Mouse (Mus musculus) adrenal gland, postnatal 25 days (tissue): ENCODE measurements around the gene Scel. TPM values are rescaled to one million over a fixed set of nuclear protein-coding genes. Genes with fewer than 3 reads are reported as not detected.
A peak's percentile ranks its signal among the peaks of the same experiment; 100 is the strongest.

Source experiments
- DNase-seq: peaks from one replicate; pipeline ENCODE4 v3.0.0; 2021; ENCODE audit warnings: mixed read lengths
- total RNA-seq: library from RNA; stranded (reverse); gene quantifications from 2 replicates; pipeline ENCODE4 v1.2.3, GENCODE M21; 2021

The Scel gene
- total RNA-seq, 1 experiment from 2014 or later, result 0.12 TPM

DNA sequence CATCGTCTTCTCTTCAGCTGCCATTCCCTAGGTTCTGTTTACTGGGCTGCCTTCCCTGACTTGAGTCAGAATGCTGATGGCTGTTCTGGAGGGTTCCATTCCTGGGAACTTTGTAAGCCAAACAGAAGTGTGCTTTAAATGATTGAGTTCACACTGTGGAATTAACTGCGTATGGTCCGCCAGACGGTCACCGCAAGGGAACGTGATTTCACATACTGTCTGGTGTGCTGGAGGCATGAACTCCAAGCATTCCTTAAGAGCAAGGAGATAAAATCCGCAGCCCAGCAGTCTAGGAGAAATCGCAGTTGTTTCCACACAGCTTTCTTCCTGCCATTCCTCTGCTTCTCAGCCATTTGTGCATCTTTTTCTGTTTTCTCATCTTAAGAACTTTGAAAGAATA, 2.3 kb downstream of the Scel start:
- no peak for DNase-seq

DNA sequence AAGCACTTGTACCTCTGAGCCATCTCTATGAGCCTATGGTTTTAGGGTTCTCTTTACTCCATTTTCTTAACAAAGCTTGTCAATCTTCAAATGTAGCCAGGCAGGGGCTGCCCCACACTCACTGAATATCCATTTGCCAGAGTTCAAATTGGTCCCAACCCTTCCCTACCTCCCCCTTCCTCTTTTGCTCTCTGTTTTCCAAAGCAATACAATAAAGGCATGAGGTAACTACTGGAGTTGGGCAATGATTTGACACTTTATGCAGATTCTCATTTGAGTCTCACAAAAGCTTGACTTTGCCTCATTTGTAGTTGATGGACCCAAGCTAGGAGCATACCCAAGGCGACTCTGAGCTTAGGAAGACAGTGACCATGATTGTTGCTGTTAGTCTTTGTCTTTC, 13.1 kb downstream of the Scel start:
- DNase-seq, result no peak

GRCm38 (mm10) chr14:103529733-103530367, 16.7 kb downstream of the Scel start:
- no peak for DNase-seq

DNA sequence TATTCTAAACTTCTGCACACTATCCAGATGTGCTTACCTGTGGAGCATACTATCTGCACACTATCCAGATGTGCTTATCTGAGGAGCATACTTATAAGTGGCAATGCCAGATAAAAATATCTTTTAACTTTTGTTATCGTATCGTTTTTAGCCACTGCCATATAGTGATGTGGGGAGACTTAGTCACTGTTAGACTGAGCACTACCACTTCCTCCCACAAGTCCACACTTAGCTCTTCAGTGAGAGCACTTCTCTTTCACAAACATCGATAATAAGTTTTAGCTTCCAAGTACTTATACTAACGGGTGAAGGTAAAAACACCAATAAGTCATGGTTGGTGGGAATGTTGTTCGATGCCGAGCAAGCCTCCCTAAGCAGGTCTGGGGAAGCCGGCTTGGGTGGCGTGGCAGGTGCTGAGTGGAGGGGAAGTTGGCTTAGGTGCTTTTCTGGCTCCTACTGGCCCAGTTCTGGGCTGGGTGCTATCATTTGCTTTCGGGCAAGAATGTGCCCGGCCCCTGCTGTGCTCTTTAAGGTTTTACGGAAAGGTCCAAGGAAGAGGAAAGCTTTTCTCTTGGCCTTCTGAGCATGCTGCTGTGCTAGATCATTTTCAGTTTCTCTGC, 18.7 kb downstream of the Scel start:
- no peak for DNase-seq

DNA sequence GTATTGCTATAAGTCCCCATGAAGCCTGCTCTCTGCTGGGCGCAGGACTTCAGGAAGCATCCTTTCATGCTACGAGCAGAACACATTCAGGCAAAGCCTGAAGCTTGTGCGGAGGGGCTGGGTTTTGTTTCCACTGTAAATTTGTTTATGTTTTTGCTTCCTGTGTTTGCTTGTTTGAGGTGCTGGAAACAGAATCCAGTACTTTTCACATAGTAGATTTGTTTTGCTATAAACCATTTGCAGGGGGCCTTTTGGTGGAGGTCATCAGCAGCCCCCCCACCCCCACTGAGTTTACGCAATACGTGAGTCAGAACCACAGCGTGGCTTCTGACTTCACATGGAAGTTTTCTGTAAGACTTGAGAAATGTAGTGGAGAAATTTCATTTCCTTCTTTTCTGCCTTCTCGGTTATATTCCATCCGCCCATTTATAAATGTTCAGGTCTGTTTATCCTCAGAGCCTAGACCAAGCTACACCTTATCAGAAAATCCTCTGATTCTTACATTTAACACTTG, 22.4 kb downstream of the Scel start:
- no peak for DNase-seq

DNA sequence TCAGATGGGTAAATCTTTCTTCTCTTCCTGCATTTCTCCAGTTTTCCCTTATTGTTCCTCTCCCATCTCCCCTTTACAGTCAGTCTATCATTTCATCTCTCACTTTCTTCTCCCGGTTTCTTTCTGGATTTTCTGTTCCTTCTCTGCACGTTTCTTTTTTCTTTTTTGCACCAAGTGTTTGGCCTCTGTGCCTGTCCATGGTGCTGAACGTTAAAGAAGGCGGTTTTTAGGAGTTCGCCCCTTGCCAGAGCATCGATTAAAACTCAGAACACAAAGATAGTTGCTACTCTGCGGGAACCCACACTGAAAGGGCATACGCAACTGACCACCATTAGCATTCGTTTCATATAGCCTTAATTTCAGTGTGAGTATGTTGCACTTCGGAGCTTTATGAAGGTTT, 23.2 kb downstream of the Scel start:
- DNase-seq, result no peak

- DNase-seq, result peak; percentile 40
These were observed 24.4 kb downstream of the Scel start for GRCm38 (mm10) chr14:103537355-103538056.

DNA sequence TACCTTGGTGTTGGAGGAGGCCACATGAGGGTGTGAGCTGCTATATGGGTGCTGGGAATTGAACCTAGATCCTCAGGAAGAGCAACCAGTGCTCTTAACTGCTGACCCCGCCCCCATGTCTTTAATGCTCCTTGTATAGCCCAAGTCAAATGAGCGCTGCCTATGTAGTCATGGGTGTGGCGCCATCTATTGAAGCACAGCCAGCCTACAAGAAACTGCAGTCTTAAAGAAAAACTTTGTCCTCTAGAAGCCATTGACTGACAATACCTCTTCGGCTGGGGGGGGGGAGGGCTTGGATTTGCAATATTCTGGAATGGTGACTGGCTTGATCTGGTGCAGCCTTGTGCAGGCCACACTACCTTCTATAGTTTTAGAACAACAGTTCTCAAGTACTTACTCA, 26.7 kb downstream of the Scel start:
- DNase-seq, result no peak

DNA sequence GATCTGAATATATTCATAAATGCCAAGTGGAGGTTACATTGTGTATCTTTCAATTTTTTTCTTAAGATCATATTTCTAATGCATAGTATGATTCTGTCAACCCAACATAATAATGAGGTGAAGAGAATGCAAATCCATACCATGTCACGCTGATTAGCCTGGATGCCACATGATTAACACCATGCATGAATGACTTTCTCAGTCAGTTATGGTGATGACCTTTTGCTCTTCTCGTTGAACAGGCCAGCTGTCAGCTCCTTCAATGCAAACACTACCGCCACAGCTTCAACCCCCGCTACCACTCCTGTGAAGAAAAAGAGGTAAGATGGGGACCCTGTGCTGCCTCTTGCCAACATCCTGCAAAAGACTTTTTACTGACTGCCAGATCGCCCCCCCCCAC, 28.5 kb downstream of the Scel start:
- DNase-seq, result no peak

- no peak for DNase-seq
These were observed 30.4 kb downstream of the Scel start for GRCm38 (mm10) chr14:103543304-103544079.

DNA sequence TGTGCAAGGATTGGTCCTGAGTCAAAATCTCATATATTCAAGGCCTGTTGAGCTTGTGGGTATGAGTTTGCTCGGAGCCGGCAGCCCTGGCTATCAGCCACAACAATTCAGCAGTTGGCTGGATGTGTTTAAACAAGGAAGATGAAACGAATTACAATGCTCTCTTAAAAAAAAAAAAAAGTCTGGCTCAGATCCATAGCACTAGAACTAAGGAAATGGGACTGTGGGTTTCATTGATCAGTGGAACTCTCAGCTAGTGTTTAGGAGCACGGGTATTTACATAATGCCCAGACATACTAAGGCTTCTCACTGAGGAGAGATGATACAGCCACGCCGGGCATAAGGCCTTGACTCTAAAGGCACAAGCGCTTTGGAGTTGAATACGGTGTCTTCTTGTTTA, 32.6 kb downstream of the Scel start:
- DNase-seq, result peak; percentile 15

- no peak for DNase-seq
These were observed 33.1 kb downstream of the Scel start for GRCm38 (mm10) chr14:103546246-103546645.

- DNase-seq, result no peak
These were observed 35.1 kb downstream of the Scel start for GRCm38 (mm10) chr14:103548220-103548619.

DNA sequence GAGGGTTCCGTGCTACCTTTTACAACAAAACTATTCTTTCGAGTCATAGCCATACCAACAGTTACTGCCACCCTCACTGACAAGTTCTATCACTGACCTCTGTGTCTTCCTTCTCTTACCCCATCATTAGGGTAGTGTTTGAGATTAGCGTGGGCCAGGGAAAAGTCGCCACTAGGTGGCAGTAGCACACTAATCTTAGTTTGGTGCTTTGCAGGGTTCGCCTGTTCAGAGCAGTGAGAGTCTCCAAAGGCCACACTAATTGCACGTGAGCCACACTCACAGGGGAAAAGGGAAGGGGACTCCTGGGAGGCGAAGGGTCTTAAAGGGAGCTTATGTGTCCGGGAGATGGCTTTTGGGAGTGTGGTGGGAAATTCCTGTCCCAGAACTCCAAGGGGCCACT, 37.3 kb downstream of the Scel start:
- DNase-seq, result peak; percentile 79

- no peak for DNase-seq
These were observed 37.8 kb downstream of the Scel start for GRCm38 (mm10) chr14:103550921-103551320.

- no peak for DNase-seq
These were observed 38.8 kb downstream of the Scel start for GRCm38 (mm10) chr14:103551921-103552320.

- DNase-seq, result no peak
These were observed 39.2 kb downstream of the Scel start for GRCm38 (mm10) chr14:103552379-103552778.

GRCm38 (mm10) chr14:103556609-103557008, 43.5 kb downstream of the Scel start:
- DNase-seq, result no peak

GRCm38 (mm10) chr14:103561383-103562096, 48.4 kb downstream of the Scel start:
- DNase-seq, result no peak

- DNase-seq, result peak; percentile 48
These were observed 54.8 kb downstream of the Scel start for GRCm38 (mm10) chr14:103567957-103568356.

GRCm38 (mm10) chr14:103568433-103568832, 55.3 kb downstream of the Scel start:
- no peak for DNase-seq
